Mouse (Mus musculus): ENCODE measurements around the gene Slc26a10.
"Not testable (repeated sequence)": the region's sequence is repeated elsewhere in the genome, so short reads cannot be mapped to it uniquely, and the experiment has no call there.

Gene Slc26a10

GRCm38 (mm10) chr10:127134394-127135035, 45.9 kb downstream of the Slc26a10 start:
- DNase-seq (ENCODE audit: low read depth, low spot score), result not testable (repeated sequence)

- DNase-seq (ENCODE audit: low read depth, low spot score), result no peak
These were observed 48.0 kb downstream of the Slc26a10 start for GRCm38 (mm10) chr10:127132469-127132868.

GRCm38 (mm10) chr10:127129431-127129830, 51.0 kb downstream of the Slc26a10 start:
- DNase-seq (ENCODE audit: low read depth, low spot score), result no peak

- DNase-seq (ENCODE audit: low read depth, low spot score), result no peak
These were observed 52.6 kb downstream of the Slc26a10 start for GRCm38 (mm10) chr10:127127711-127128279.

GRCm38 (mm10) chr10:127126579-127126978, 53.9 kb downstream of the Slc26a10 start:
- no peak for DNase-seq (ENCODE audit: low read depth, low spot score)

- no peak for DNase-seq (ENCODE audit: low read depth, low spot score)
These were observed 55.0 kb downstream of the Slc26a10 start for GRCm38 (mm10) chr10:127125210-127126001.

GRCm38 (mm10) chr10:127123436-127123805, 57.0 kb downstream of the Slc26a10 start:
- peak; percentile 67 for DNase-seq (ENCODE audit: low read depth, low spot score)

GRCm38 (mm10) chr10:127122784-127123435, 57.5 kb downstream of the Slc26a10 start:
- peak; percentile 56 for DNase-seq (ENCODE audit: low read depth, low spot score)

- DNase-seq (ENCODE audit: low read depth, low spot score), result no peak
These were observed 58.4 kb downstream of the Slc26a10 start for GRCm38 (mm10) chr10:127122018-127122417.
